Mouse (Mus musculus) c-Kit-positive CD71-positive TER-119-negative erythroid progenitor cells, embryonic 14.5 days (primary cell): Measurements from ENCODE around the gene 1700012A03Rik.

Source experiments
- DNase-seq: peaks from one replicate; pipeline ENCODE4 v3.0.0-alpha.2; 2013; ENCODE audit warnings: low read depth

The 1700012A03Rik gene

DNA sequence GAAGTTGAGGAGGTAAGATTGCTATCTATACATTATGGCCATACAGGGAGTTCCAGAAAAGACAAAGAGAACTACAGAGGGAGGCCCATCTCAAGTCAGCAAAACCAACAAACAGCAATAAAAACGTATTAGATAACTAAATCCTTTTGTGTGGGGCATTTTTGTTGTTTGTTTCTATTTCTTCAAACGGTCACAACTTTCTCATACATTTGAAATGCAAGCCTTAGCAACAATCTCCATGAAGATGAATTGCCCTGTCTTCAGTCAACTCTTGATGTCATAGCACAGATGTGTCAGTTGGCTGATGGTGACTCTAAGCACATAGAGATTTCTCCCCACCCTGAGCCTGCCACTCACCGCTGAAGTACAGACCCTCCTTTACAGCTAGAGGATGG is at the start of gene 1700012A03Rik:
Gene 1700012A03Rik, plus strand, starts transcription at position 296 of the 395 bp plus-strand sequence.
- DNase-seq: no peak

DNA sequence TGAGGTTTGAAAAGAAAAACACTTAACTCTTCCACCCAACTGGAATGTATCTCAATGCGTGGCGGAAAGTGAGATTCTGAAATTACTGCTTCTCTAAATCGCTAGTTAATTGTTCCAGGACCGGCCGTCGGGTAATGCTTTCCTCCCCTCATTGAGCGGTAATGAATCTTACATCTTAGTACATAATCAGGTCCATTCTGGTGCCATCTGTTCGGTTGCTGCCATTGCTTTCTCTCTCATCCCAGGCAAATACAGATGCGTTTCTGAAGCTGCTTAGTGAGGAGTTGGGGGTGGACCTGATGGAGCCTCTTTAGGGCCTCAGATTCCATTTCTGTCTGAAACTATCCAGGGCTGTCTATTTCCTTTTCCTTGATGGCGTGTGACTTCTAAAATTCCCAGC is 45.8 kb upstream of the 1700012A03Rik start:
- no peak for DNase-seq

- DNase-seq: no peak
These were observed 44.1 kb upstream of the 1700012A03Rik start for GRCm38 (mm10) chr6:32005914-32006313.

GRCm38 (mm10) chr6:32006382-32006781 is 43.7 kb upstream of the 1700012A03Rik start:
- no peak for DNase-seq

GRCm38 (mm10) chr6:32007336-32007735 is 42.7 kb upstream of the 1700012A03Rik start:
- DNase-seq: no peak

DNA sequence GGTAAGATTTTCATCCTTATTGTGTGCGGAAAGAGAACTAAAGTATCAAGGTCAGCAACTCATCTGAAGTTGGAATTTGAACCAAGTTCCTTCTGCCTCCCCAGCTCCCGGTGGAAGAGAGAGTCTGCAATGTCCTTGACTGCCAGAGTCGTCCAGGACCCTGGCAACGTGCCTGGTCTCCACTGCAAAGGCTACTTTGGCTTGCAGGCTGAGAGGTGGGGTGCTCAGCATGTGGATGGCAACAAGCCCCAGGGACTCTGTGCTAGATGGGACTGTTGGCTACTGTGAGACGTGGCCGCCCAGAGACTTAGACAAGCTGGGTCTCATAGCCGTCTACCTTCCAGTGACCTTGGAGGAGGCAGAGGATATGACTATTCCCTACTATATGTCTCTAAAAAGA is 33.2 kb upstream of the 1700012A03Rik start:
- DNase-seq: no peak

- no peak for DNase-seq
These were observed 32.5 kb upstream of the 1700012A03Rik start for GRCm38 (mm10) chr6:32017406-32018104.

DNA sequence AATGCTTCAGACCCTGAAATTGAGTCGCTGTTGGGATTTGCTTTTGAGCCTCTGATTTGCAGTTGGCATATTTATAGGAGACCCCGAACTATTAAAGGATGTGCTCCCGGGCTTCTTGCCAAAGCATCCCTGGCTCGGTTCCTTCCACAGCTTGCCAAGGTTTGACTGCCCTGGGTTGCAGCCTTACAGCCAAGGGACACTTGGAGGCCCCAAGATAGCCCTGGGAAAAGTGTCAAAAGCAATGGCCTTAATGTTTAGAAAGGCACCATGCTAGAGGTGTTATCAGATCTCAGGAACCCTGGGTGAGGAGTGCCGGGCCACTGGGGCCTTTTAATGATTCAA is 32.0 kb upstream of the 1700012A03Rik start:
- no peak for DNase-seq

- DNase-seq: no peak
These were observed 28.1 kb upstream of the 1700012A03Rik start for GRCm38 (mm10) chr6:32021853-32022536.

- no peak for DNase-seq
These were observed 27.5 kb upstream of the 1700012A03Rik start for GRCm38 (mm10) chr6:32022537-32022869.

- DNase-seq: no peak
These were observed 21.6 kb upstream of the 1700012A03Rik start for GRCm38 (mm10) chr6:32028228-32029009.

DNA sequence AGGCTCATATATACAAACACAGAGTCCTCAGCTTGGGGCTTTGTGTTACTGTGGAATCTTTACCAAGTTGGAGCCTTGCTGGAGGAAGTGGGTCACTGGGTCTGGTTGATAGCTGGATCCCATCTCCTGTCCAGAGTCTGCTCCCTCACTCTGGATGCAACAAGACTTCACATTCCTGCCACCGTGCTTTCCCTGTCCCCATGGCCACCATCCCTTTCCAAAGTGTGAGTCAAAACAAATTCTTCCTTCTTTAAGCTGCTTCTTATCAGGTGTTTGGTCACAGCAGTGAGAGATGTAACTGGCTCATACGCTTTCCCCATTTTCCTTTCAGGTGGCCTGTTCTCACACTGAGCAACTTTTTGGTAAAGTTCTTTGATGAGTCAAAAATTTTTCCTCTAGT is 15.8 kb upstream of the 1700012A03Rik start:
- DNase-seq: no peak

GRCm38 (mm10) chr6:32045344-32045743 is 4.7 kb upstream of the 1700012A03Rik start:
- DNase-seq: no peak

DNA sequence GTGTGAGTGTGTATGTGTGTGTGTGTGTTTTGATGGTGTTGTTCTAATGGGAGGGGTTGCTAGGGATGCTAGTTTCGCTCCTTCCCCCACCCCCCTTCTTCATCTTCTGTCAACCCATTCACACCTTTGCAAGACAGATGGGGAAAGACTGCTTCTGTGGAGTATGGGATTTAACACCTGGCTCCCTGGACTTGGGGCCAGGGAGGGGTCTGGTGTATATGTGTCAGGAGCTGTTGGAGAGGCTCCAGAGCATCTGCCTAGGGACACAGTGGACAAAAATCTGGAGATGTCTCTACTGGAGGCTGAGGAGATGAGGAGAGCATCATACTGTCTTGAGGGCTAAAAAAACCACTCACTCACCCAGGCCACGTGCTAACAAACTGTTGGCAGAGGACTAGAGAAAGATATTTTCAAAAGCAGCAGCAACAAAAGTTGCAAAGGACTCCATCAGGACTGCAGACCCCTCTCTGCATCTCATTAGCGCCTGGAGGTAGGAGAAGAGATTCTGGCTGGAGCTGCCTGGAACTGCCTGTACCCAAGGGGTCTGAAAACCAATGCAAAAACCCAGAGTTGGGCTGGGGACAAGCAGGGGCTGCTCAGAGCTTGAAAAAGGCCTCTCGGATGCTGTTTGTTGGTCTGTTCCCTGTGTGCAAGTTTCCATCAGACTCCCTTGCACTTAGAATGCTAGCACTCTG is 643 bp upstream of the 1700012A03Rik start:
- no peak for DNase-seq

DNA sequence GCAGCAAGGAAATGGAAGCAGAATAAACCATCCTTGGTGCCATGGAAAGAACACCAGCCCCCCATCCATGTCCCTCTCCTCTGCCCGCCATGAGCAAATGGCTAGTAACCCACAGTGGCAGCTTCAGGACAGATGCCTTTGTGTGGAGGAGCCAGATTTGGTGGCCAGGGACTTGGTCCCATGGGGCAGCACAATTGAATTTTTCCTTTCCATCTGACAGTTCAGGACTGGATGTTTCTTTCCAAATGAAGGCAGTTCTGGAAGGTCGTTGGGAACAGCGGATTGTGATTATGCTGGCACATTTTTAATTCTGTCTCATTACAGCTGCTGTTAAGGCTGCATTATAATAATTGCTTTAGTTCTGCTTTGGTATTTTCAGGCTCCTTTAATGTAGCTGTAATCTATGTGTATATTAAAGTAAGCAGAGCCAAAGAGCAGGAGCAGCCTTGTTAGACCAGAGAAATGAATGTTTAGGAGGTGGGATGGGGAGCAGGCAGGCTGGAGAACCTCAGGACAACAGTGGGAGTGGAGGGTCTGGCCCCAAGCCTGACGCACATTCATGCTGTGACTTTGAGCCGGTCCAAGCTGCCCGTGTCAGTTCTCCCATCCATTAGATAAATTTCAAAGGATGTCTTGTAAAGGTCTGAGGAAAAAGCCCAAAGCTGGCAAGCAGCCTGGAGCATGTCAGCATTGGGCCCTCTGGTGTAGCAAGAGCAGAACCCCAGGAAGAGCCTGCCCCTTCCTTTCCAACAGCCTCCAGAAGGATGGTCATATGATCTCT is 2.3 kb downstream of the 1700012A03Rik start:
- DNase-seq: no peak

DNA sequence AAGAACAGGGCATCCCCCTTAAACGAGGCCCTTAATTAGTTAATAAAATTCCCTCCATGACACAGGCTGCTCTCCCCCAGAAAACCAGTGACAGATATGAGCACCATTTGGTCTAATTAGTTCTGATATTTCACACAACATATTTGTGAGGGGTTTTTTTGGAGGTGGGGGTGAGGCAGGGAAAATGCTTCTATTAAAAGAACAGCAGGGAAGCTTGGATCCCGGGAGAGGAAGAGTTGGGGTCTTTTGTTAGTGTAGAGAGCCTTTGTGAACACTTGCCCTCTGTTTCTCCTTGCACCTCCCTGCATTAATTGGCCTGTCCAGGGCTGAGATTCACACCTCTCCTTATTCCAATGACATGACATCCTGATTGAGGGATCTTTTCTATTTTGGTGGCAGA is 6.5 kb downstream of the 1700012A03Rik start:
- no peak for DNase-seq

DNA sequence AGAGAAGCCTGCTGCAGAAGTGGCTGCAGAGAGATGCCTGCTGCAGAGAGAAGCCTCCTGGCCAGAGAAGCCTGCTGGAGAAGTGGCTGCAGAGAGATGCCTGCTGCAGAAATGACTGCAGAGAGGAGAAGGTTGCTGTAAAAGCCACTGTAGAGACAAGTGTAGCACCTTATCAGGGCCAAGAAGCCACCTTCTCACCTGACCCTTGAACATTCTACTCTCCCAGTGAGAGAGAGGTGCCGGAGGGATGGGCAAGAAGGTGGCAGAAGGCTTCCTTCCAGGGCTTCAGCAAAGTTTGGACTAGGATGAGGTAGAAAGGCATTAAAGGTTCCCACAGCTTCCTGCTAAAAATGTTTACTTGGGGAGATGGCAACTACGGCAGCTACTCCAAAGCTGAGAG is 8.5 kb downstream of the 1700012A03Rik start:
- DNase-seq: no peak

- no peak for DNase-seq
These were observed 10.6 kb downstream of the 1700012A03Rik start for GRCm38 (mm10) chr6:32060641-32061040.

DNA sequence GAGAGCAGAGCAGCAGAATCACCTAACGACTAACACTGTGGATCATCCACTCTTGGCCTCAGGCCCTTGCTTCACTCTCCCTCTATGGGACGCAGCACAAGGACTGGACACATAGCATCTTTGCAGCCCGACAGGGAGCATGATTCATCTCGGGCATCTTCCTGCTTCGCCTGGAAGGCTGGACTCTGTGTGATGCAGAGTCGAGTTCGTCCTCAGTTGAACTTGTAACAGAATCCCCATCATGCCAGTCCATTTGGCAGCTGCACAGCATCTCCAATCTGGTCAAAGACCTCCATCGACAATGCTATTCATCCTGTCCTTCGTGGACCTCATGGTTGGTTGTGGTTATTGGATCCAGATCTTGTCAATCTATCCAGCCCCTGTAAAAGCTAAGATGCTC is 11.2 kb downstream of the 1700012A03Rik start:
- DNase-seq: no peak

GRCm38 (mm10) chr6:32065789-32066510 is 15.9 kb downstream of the 1700012A03Rik start:
- no peak for DNase-seq

DNA sequence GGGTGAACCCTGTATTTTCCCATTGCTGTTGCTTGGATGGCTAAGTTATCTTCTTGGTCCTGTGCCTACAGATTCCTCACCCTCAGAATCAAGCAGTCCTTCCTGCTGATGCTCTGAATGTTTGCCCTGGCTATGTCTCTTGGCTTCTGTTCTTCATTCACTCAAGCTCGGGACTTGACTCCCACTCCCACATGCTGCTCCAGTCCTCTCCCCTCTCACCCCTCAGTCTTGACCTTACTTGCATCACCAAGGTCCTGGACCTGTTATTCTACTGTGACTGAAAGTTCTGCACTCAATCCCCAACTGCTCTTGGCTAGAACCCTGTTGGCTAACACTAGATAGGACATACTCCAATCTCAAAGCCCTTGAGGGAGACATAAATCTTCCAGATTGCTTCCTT is 22.1 kb downstream of the 1700012A03Rik start:
- DNase-seq: no peak
